Mouse (Mus musculus) midbrain, postnatal 0 days (tissue): ENCODE measurements around the gene Zmiz1. TPM values are rescaled to one million over a fixed set of nuclear protein-coding genes. Genes with fewer than 3 reads are reported as not detected.
A peak's percentile ranks its signal among the peaks of the same experiment; 100 is the strongest.

Source experiments
- ATAC-seq: fragments of 200-750 bp; cut with Nextera tagmentation; 2 replicates; pipeline ENCODE4 v1.8.0; 2017; ENCODE audit warnings: moderate number of reproducible peaks, mild to moderate bottlenecking, moderate TSS enrichment, moderate library complexity; ENCODE audit not compliant: low FRiP score
- DNase-seq: peaks from one replicate; pipeline ENCODE4 v3.0.0-alpha.2; 2015; ENCODE audit warnings: low spot score
- H3K27ac ChIP-seq: fragments of 300-500 bp; sonication (generic); 2 replicates; pipeline ENCODE4 v1.5.1; 2014; ENCODE audit warnings: low read depth, mild to moderate bottlenecking, low read length, mixed read lengths
- H3K27me3 ChIP-seq: fragments of 300-500 bp; sonication (generic); 2 replicates; pipeline ENCODE4 v1.6.1; 2014; ENCODE audit warnings: low read length, control low read depth, mixed read lengths; ENCODE audit not compliant: insufficient read depth
- H3K36me3 ChIP-seq: fragments of 300-500 bp; sonication (generic); 2 replicates; pipeline ENCODE4 v1.6.1; 2014; ENCODE audit warnings: low read length, control low read depth, mixed read lengths; ENCODE audit not compliant: insufficient read depth
- H3K4me1 ChIP-seq: fragments of 300-500 bp; sonication (generic); 2 replicates; pipeline ENCODE4 v1.6.1; 2014; ENCODE audit warnings: mild to moderate bottlenecking, control low read depth, antibody characterized with exemption, low read length, mixed read lengths; ENCODE audit not compliant: insufficient read depth
- H3K4me2 ChIP-seq: fragments of 300-500 bp; sonication (generic); 2 replicates; pipeline ENCODE4 v1.6.1; 2014; ENCODE audit warnings: low read depth, mild to moderate bottlenecking, low read length, mixed read lengths; ENCODE audit not compliant: poor library complexity, severe bottlenecking
- H3K4me3 ChIP-seq: fragments of 300-500 bp; sonication (generic); 2 replicates; pipeline ENCODE4 v1.5.1; 2014; ENCODE audit warnings: low read depth, mild to moderate bottlenecking, low read length, moderate library complexity
- H3K9ac ChIP-seq: fragments of 300-500 bp; sonication (generic); replicated peaks from 2 replicates; pipeline ENCODE4 v1.6.1; 2014; ENCODE audit warnings: mild to moderate bottlenecking, low read length, moderate library complexity, mixed read lengths; ENCODE audit not compliant: poor library complexity, severe bottlenecking
- H3K9me3 ChIP-seq: fragments of 300-500 bp; sonication (generic); 2 replicates; pipeline ENCODE4 v1.6.1; 2016; ENCODE audit warnings: low read length, control low read depth
- CTCF ChIP-seq: IDR thresholded peaks from 2 replicates; pipeline ENCODE4 v1.5.1; 2016; ENCODE audit warnings: antibody characterized with exemption, mild to moderate bottlenecking
- WGBS: fragments of 180-500 bp; shearing (Covaris S2); extraction: QIAGEN DNeasy Blood & Tissue Kit; methylation state at CpG from one replicate; pipeline ENCODE4 v1.1.7; 2014; 5-methylcytosine and 5-hydroxymethylcytosine counted together
- polyA plus RNA-seq: library from polyadenylated mRNA; unstranded; fragments of >200 nt; fragmentation: Nextera tagmentation; extraction: Ambion mirVana; gene quantifications from 2 replicates; pipeline ENCODE4 v1.2.1, GENCODE M21; 2015
- total RNA-seq: library from RNA; depleted of rRNA; stranded (reverse); fragments of >200 nt; gene quantifications from 2 replicates; pipeline ENCODE4 v1.2.3, GENCODE M21; 2014

Gene Zmiz1
- total and polyA plus RNA-seq, 2 experiments from 2014 or later: 51.7 to 130 TPM

DNA sequence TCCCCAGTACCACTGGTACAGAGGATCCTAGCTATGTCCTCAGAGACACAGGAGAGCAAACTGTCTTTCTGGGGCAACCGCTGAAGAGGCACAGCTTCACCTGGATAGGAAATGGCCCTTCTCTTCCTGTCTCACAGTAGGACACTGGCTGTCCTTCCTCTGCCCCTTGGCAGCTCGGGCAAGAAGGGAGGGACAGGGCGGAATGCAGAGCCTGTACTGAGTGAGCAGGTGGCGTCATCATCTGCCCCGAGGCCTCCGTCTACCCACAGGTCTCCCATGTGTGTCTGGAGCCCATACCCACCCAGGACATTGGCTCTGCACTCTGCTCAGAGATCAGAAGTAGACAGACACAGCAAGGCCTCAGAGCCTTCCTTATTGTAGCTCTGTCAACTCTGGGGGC, 172.5 kb downstream of the Zmiz1 start:
- no peak for TF ChIP-seq CTCF
- no peak for ATAC-seq
- no peak for DNase-seq
- WGBS: 81% methylated on average over 6 of the region's 6 CpGs
- Histone ChIP-seq H3K9ac (no peak overlapping the region), H3K36me3 (peaks cover 8% of the 10 kb centered on the region), H3K27ac (no peak overlapping the region), H3K9me3 (no peaks in the 10 kb centered on the region), H3K4me3 (no peak overlapping the region), H3K4me1 (peaks cover 23% of the 10 kb centered on the region), H3K4me2 (no peak overlapping the region), H3K27me3 (no peaks in the 10 kb centered on the region)

DNA sequence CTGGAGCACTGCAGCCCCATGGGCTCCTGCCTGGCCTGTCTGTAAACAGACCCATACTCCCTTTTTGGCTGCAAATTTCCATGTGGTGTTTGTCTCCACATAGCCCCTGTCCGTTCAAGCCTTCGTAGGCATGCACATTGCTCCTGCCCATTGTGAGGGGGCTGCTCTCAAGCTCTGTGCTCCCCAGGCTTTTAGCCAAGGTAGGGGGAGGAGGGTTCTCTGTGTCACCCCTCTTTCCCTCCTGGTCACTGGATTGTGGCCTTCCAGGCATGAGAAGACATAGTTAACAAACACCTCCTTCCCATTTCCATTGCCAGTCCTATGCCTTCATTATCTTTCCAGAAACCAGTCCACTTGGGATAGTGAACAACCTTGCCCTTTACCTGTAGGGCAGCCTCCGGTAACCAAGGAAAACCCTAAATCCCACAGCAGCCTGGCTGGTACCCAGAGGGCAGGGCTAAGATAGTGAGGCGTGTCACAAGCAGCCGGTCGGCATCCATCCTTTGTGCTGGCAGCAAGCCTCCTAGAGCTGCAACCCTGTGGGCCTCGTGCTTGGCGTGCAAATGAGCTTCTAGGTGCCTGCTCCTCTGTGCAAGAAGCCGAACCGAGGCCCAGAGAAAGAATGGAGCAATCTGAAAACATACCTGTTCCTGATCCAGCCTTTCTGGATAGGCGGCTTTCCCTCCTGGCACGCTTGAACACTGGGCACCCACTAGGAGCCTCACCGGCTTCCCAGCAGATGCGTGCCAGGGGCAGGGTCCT, 174.7 kb downstream of the Zmiz1 start:
- DNase-seq (peak; percentile 78), ATAC-seq (no peak; the same call in 1 of the 2 replicates)
- Histone ChIP-seq H3K9ac (peak overlapping the region; percentile 20; the same call in 1 of the 2 replicates), H3K27me3 (no peaks in the 10 kb centered on the region), H3K4me1 (peaks cover 18% of the 10 kb centered on the region), H3K9me3 (no peaks in the 10 kb centered on the region), H3K36me3 (peaks cover 26% of the 10 kb centered on the region), H3K27ac (peak overlapping the region; percentile 65), H3K4me3 (no peak overlapping the region), H3K4me2 (no peak overlapping the region; the same call in 1 of the 2 replicates)
- no peak for TF ChIP-seq CTCF
- WGBS: 34% methylated on average over 14 of the region's 14 CpGs

DNA sequence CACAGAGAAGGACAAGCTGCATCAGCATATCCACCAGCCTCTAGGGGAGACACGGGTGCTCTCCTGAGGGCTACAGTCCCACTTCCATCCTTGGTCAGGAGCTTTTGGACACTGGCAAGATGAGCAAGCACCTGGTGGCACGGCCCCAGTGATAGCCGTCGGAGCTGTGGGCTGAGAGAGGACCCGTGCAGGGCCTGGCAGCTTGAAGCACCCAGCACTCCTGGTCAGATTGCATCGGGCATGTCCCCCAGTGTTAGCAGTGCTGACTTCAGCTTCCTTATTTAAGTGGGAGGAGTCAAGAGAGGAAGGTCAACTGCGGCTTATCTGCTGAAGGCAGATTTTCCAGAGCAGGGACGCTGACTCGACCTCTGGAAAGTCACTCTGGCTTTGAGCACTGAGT, 175.3 kb downstream of the Zmiz1 start:
- no peak for DNase-seq
- no peak for TF ChIP-seq CTCF
- Histone ChIP-seq H3K4me1 (peaks cover 16% of the 10 kb centered on the region), H3K27me3 (no peaks in the 10 kb centered on the region), H3K4me2 (no peak overlapping the region), H3K36me3 (peaks cover 29% of the 10 kb centered on the region), H3K27ac (peak overlapping the region; percentile 65), H3K4me3 (no peak overlapping the region), H3K9me3 (no peaks in the 10 kb centered on the region), H3K9ac (0 out of 2 replicates have a peak overlapping the region, but pooled peaks have one; percentile 20)
- no peak for ATAC-seq
- WGBS: 59% methylated on average over 9 of the region's 9 CpGs

DNA sequence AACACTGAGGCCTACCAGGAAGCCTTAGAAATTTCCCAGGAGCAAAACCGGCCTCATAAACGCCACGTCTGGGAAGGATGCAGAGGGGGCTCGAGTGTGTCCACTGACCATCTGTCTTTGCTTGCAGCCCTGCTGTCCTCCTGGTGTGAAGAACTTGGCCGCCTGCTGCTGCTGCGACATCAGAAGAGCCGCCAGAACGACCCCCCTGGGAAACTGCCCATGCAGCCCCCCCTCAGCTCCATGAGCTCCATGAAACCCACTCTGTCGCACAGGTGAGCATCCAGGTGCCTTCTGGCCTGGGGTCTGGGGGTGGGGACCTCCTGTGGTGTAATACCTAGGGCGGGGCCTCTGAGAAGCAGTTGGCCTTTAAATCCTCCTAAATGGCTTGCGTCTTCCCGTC, 176.8 kb downstream of the Zmiz1 start:
- peaks cover 37% of the 10 kb centered on the region for H3K36me3 ChIP-seq
- ATAC-seq (no peak), DNase-seq (no peak)
- no peak overlapping the region for H3K4me3 ChIP-seq
- H3K4me2 ChIP-seq: no peak overlapping the region
- 62% methylated on average over 12 of the region's 12 CpGs for whole genome bisulfite sequencing
- no peak for TF ChIP-seq CTCF
- H3K9me3 ChIP-seq: no peaks in the 10 kb centered on the region
- peaks cover 16% of the 10 kb centered on the region for H3K4me1 ChIP-seq
- peak overlapping the region; percentile 62; the same call in 1 of the 2 replicates for H3K27ac ChIP-seq
- no peaks in the 10 kb centered on the region for H3K27me3 ChIP-seq
- no peak overlapping the region for H3K9ac ChIP-seq

DNA sequence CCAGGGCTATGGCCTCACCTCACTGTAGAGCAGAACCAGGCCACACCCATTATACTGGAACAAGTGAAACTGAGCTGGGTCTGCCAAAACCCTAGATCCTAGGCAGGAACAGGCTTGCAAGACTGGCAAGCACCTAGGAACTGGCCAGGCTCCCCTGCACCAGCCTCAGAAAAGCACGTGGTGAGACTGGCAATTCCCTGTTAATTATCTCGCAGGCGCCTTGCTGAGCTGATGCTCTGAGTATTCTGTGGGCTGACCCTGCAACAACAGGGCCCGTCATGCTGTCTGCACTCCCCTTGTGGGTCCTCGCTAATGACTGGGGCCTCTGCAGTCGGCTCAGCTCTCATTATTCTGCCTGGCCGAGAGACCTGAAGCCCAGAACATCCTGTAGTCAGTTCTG, 177.3 kb downstream of the Zmiz1 start:
- Histone ChIP-seq H3K9me3 (no peaks in the 10 kb centered on the region), H3K4me3 (no peak overlapping the region), H3K4me1 (peaks cover 16% of the 10 kb centered on the region), H3K27me3 (no peaks in the 10 kb centered on the region), H3K4me2 (no peak overlapping the region), H3K36me3 (peaks cover 37% of the 10 kb centered on the region), H3K27ac (peak overlapping the region; percentile 62), H3K9ac (no peak overlapping the region)
- WGBS: 16% methylated on average over 7 of the region's 7 CpGs
- no peak for TF ChIP-seq CTCF
- ATAC-seq: no peak
- peak; percentile 71 for DNase-seq

DNA sequence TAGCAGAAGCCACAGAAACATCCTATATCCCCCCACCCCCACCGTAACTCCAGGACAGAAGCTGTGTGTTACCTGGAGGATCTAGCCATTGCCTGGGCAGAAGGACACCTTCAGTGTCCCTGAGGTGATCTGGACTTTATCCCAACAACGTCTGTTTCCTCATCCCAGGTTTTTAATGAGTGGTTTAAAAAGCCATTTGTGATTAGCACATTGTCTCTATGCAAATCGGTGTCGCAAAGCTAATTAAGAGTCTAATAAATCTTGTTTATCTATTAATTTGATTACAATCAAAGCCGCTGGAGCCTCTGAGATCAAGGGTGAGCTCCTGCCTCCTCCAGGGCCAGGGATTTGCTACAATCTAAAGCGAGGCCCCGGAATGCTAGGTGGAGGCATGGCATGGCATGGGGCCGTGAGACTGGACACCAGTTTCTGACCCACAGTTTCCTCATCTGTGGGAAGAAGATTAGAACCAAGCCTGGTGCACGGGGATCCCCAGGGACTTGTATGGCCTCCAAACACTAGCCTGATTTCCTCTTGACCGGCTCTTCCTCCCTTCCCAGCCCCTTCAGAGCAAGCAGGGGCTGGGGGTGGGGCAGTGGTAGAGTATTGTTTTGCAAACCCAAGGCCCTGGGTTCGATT, 180.3 kb downstream of the Zmiz1 start:
- Histone ChIP-seq H3K9me3 (no peaks in the 10 kb centered on the region), H3K36me3 (peaks cover 54% of the 10 kb centered on the region), H3K27me3 (no peaks in the 10 kb centered on the region), H3K9ac (no peak overlapping the region), H3K27ac (peak overlapping the region; percentile 12; the same call in 1 of the 2 replicates), H3K4me2 (no peak overlapping the region), H3K4me3 (no peak overlapping the region), H3K4me1 (peaks cover 6% of the 10 kb centered on the region; the same call in 1 of the 2 replicates)
- TF ChIP-seq CTCF: no peak
- WGBS: 70% methylated on average over 11 of the region's 11 CpGs
- no peak for DNase-seq
- no peak for ATAC-seq
